Mouse (Mus musculus) A20 (cell line): ENCODE measurements at regions not wholly inside any gene's neighbourhood (a gene's known extent, or its start where the extent isn't known, plus 50 kb on each side); places are given as distances from the start of the nearest gene placed in this dataset.
"Not testable (repeated sequence)": the region's sequence is repeated elsewhere in the genome, so short reads cannot be mapped to it uniquely, and the experiment has no call there.

ENCODE experiments used
- DNase-seq: peaks from one replicate; pipeline ENCODE4 v3.0.0-alpha.2; 2011; ENCODE audit warnings: low read depth, low spot score

DNA sequence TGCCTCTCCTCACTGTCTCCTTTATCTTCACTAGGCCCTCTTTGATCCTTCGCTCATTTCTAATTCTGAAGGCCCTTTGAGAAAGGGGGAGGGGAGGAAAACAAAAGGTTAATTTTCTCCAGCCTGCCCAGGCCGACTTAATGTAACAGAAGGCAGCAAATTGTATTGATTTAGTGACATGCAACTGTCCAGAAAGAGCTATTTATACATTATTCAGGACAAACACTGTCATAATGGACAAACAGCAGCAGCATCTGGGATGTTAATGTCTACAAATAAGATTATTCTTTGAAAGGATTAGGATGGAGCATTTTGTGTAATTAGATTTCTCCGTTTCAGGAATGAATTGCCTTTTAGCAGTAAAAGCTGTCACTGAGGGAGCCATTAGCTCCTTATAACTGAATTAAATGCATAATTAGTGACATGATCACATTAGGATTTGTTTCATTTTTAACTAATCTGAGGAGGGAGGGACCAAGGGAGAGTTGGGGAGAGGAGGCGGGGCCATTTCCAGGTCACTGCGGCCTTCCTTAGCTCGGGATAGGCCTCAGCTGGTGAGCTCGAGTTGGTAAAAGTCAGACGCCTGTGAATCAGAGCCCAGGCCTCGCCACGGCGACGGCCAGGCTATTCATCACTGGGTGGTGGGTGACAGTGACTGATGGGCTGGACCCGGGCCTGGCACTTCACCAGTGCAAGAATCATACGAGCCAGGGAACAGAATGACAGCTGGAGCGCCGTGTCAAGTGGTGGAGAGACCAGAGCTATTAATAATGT is 167.7 kb downstream of the Nkx6-1 start:
- DNase-seq, result no peak

DNA sequence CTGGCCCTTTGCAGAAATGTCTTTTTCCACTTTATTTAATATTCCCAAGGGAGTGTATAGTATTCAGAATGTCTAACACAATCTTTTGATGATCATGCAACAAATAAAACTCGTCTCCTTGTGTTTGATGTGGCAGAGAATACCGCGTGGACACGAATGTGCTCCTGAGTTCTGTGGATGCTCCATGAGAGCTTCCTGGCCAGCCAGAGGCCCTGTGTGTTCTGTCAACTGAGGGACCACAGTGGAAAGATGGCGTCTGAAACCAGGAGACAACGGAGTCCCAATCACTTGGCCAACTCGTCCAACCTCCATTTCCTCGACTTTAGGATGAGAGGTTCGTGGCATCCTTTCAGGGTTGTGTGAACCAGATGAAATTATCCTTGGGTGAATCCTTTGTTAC is 168.6 kb downstream of the Nkx6-1 start:
- DNase-seq, result no peak

GRCm38 (mm10) chr5:101445792-101446191 is 219.0 kb downstream of the Nkx6-1 start:
- DNase-seq, result no peak

- no peak for DNase-seq
Observed at GRCm38 (mm10) chr5:101441782-101442181, 223.0 kb downstream of the Nkx6-1 start.

DNA sequence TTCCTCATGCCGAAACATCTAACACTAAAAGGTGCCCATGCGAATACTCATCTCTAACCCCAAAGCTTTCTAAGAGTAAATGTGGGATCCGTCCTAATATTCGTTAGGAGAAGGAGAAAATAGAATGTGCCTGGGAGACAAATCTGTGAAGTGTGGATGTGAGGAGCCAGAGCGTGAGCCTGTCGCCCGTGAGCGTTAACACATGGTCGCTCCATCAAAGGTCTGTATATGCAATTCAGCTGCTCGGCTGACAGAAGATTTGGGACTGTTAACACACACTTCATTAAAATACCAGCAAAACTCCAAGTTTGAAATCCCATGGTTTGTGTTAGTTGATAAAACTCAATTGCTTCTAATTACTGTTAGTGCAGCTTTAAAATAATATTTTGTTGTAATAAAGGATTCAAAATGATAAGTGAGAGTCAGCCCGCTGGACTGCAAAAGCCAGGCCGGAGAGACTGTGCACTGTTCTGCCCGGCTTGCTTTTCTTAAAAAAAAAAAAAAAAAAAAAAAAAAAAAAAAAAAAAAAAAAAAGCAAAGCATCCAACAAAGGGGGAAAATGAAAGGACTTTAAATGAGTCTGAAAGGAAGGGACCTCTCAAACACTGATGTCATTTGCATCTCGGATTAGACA is 227.0 kb downstream of the Nkx6-1 start:
- no peak for DNase-seq

DNA sequence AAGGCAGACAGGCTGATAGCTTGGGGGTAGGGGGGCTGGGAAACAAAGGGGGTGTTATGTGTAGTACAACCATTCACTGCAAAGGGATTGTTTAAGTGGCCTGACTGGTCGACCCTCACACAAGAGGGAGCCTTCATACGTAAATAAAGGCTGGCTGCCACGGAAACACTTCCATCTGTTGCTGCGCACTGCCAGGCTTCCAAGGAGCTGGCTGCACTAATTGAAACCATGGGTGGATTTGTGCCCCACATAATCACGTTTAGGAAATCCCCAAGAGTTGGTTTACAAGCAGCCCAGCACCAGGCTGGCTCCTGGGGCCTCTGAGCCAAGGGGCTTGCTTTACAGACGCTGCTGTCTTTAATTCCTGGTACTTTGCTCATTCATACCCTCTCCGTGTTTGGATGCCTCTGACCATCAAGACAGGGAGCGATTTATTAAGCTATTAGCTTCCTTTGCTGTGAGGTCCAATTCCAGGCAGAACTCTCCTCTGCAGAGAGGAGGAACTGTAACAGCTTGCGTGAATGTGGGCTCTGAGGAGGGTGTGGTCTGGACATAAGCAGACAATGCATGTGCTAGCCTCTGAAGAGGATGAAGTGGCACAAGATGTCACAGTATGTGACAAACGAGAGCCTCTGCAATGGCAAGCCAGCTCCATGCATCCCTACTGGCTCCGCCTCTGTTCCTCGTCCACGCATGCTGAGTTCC is 238.6 kb downstream of the Nkx6-1 start:
- no peak for DNase-seq

DNA sequence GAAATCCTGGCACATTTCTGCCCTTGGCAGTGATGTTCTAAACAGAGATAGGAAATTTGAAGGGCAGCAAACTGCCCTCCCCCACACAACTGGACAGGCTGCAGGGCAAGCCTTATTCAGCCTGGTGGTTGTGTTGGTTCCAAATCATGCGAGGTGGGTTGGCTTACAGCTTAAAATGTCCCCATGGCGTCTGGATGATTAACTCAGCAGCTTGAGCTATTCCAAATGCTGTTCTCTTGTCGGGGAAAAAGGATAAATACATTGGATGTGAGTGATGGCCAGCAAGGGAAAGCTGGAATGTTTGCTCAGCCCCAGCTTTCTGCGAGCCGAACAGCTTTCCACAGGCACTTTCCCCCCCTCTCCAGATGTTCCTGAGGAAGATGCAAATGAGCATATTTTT is 280.5 kb downstream of the Nkx6-1 start:
- no peak for DNase-seq

DNA sequence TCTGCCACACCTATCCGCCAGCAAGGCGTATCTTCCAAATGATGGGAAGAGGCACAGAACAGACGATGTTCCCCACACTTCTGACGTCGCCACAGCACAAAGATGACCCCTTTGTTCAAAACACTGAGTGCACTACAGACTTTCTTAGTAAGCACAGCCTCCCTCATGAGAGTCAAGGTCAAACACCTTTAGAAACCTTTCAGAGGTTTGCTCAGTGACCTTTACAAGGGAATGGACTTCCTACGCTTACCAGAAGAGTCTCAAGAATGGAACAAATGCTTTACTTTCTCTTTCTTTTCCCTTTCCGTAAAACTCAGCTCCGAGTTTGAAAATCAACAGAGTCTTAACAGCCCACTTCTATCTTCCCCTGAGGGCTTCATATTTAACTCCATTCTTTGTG is 283.4 kb downstream of the Nkx6-1 start:
- no peak for DNase-seq

GRCm38 (mm10) chr5:101376657-101377056 is 288.1 kb downstream of the Nkx6-1 start:
- DNase-seq, result no peak

- no peak for DNase-seq
Observed at GRCm38 (mm10) chr5:101374129-101374528, 290.7 kb downstream of the Nkx6-1 start.

DNA sequence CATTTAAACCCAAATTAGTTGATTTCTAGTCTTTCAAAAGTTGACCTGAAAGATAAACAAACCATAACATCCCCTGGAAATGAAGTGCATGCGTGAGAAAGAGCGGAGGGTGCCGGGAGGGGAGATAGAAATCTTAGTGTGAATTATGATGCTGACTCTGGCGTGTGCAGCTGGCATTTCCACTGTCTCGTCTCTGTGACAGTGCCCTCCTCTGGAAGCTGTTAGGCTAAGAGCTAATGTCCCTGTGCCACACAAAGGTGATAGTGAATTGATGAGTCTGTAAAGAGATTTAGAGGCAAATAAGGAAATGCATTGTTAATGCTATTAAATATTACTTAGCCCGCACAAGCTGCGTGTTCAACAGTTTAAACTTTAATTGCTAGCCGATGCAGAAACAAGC is 292.6 kb downstream of the Nkx6-1 start:
- DNase-seq, result no peak

GRCm38 (mm10) chr5:101365364-101365763 is 299.4 kb downstream of the Nkx6-1 start:
- DNase-seq, result no peak

- no peak for DNase-seq
Observed at GRCm38 (mm10) chr5:101359986-101360385, 304.8 kb downstream of the Nkx6-1 start.

- no peak for DNase-seq
Observed at GRCm38 (mm10) chr5:101345406-101345805, 319.4 kb downstream of the Nkx6-1 start.

GRCm38 (mm10) chr5:101336361-101336760 is 328.4 kb downstream of the Nkx6-1 start:
- not testable (repeated sequence) for DNase-seq

- DNase-seq, result no peak
Observed at GRCm38 (mm10) chr5:101331825-101332224, 333.0 kb downstream of the Nkx6-1 start.

- no peak for DNase-seq
Observed at GRCm38 (mm10) chr5:101326122-101326521, 338.7 kb downstream of the Nkx6-1 start.

DNA sequence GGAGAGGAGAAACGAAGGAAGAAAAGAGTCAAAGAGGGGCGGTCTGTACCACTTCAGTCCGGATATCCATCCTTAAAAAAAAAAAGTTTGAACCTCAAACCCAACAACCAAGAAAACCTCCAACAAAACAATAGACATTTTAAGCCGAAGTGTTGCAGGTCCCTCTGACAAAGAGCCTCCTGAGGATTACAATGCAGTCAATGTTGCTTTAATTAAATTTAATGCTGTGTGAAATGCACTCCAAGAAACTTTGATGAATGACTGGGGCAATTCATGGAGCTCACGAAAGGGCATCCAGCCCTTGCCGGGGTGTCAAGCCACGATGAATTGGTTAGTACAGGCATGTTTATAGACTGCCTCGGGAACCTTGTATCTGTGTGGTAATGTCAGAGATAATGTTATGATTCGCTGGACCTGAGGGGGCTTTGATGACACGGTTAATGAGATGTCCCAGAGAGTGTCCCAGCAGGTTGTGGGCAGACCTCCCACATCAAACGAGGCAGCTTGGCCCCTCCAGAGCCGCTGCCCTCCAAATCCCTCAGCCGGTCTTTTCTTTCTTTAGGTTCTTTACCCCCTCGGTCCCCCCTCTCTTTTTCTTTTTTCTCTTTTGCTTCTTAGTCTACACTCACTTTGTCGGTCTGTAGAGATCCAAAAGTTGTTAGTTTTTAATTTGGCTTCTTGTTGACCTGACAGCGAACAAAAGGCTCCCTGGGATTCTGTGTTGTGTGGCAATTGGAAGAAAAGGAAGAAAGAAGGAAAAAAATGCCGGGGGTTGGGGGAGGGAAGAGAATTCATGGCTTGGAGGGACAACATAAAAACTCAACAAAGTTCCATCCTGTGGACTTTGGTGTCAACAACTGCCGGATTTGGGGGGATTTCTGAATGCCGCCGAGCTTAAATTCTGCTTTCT is 341.5 kb downstream of the Nkx6-1 start:
- no peak for DNase-seq

- no peak for DNase-seq
Observed at GRCm38 (mm10) chr5:101299986-101300385, 364.8 kb downstream of the Nkx6-1 start.

GRCm38 (mm10) chr5:101298411-101298810 is 366.4 kb downstream of the Nkx6-1 start:
- no peak for DNase-seq

- DNase-seq, result no peak
Observed at GRCm38 (mm10) chr5:101297511-101298102, 367.2 kb downstream of the Nkx6-1 start.
